Mouse (Mus musculus) CD4-positive helper T cell, adult 2 months (primary cell): Measurements from ENCODE around the gene Fam43a.

Source experiments
- DNase-seq: peaks from one replicate; pipeline ENCODE4 v3.0.0-alpha.2; 2012; ENCODE audit warnings: low read depth, missing footprints, low spot score

Fam43a gene

GRCm38 (mm10) chr16:30595835-30596557, 3.5 kb upstream of the Fam43a start:
- no peak for DNase-seq

DNA sequence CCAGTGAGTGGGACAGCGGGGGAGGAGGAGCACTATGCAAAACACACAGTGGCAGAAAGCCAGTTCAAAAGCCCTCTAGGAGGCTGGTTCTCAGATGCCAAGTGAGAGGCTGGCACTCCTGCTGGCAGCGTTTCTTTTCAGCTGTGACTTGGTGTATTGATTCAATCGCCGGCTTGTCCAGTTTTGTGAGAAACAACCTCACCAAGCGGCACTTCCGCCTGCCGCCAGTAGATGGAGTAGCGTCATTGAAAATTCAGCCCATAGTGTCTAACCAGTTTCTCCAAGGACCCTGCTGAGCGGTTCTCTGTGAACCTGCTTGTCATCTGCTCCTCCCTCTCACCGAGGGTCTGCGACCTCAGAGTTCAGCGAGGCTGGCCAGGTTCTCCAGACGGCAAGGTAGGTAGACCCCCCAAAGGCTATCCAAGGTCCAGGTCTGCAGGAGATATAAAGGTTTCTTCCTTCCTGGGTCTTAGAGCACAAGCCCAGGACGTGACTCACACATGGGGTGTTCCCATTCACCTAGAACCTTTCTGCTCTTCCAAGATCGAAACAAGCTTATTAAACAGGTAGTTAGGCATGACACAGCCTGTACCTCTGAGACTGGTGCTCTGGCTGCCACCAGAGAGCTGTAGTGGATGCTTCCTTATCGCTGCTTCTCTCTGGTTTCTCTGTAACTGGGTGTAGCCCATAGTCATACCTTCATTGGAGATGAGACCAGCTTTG, 2.4 kb upstream of the Fam43a start:
- DNase-seq = peak; percentile 81

GRCm38 (mm10) chr16:30600431-30601045, 1.0 kb downstream of the Fam43a start:
- DNase-seq = peak; percentile 32

DNA sequence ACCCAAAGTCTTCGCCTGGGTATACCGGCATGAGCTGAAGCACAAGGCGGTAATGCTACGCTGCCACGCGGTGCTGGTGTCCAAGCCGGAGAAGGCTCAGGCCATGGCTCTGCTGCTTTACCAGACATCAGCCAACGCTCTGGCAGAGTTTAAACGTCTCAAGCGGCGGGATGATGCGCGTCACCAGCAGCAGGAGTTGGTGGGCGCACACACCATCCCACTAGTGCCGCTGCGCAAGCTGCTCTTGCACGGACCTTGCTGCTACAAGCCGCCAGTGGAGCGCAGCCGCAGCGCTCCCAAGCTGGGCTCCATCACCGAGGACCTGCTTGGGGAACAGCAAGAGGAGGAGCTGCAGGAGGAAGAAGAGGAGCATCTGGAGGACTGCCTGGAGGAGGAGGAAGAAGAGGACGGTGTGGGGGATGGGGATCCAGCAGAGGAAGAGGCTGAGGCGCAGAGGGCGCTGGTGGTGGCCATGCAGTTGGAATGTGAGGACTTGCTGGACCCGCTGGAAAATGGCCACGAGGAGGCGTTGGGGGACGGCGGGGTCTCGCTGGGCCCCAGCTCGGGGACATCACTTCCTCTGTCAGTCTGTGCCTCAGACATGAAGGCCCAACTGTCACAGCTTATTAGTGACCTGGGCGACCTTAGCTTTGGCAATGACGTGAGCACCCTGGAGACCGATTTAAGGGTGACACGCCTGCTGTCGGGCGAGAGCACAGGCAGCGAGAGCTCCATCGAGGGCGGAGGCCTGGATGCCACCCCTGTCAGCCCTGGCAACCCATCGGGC, 1.7 kb downstream of the Fam43a start:
- DNase-seq = peak; percentile 19

- DNase-seq = no peak
Measured at GRCm38 (mm10) chr16:30601946-30602345, 2.4 kb downstream of the Fam43a start.

DNA sequence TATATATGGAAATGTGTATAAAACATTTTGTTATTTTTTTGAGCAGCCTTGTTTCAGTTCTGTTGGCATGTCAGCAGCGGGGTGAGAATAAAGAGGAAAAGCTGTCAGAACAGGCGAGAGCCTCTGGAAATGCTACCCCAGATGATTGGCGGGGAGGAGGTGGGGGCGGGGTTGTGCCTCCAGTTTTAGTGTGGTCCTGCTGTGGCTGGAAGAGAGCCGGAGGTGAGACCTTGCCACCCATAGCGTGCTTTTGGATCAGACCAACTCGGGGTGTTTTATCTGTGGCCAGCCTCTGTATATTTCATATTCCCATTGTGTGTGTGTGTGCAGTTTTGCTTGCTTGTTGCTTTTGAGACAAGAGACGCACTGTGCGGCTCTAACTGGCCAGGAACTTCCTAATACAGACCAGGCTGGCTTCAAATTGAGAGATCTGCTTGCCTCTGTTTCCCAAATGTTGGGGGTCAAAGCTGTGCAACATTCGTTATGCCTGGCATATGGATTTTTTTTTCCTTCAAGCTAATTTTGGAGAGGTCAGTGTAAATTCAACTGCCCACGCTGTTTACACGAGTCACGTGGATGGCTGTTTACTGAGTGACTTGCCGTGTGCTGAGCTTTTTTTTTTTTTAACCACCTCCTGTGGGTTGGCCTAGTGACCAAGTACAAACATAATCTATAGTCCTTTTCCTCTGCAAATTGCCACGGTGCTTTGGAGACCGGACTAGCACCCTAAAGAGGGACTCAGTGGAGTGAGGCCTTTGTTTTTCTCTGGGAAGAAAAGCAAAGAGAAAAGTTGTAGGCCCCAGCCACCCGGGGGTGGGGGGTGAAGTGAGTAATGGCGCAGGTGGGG, 3.4 kb downstream of the Fam43a start:
- no peak for DNase-seq

DNA sequence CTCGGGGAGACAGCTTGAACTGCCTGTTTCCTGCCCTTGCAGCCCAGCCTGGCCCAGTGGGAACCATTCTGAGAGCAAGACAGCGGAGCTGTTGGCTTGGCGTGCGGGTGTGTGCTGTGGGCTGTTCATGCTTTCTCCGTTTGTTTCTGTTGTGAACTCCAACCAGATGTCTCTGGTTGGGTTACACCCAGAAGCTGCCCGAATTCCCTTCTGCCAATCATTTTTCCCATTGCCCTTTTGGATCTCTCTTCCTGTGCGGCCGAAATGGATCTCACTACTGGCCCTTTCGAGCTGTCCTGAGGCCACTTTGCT, 4.0 kb downstream of the Fam43a start:
- DNase-seq = no peak

GRCm38 (mm10) chr16:30604061-30604806, 4.7 kb downstream of the Fam43a start:
- no peak for DNase-seq

- no peak for DNase-seq
Measured at GRCm38 (mm10) chr16:30604807-30605137, 5.2 kb downstream of the Fam43a start.

GRCm38 (mm10) chr16:30605528-30605927, 6.0 kb downstream of the Fam43a start:
- DNase-seq = no peak

GRCm38 (mm10) chr16:30607868-30608267, 8.3 kb downstream of the Fam43a start:
- no peak for DNase-seq

GRCm38 (mm10) chr16:30611331-30611730, 11.8 kb downstream of the Fam43a start:
- no peak for DNase-seq

DNA sequence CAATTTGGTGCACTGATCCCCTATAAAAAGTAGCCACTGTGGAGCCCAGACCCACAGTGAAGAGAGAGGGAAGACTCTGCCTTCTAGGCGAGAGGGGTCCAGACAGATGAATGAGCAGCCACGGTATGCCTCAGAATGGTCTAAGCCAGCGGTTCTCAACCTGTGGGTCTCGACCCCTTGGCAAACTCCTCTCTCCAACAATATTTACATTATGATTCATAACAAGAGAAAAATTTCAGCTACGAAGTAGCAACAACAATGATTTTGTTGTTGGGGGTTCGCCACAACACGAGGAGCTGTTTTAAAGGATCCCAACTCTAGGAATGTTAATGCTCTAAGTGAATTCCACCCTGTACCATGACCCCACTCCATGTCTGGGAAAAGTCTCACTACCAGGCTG, 13.6 kb downstream of the Fam43a start:
- DNase-seq = no peak

DNA sequence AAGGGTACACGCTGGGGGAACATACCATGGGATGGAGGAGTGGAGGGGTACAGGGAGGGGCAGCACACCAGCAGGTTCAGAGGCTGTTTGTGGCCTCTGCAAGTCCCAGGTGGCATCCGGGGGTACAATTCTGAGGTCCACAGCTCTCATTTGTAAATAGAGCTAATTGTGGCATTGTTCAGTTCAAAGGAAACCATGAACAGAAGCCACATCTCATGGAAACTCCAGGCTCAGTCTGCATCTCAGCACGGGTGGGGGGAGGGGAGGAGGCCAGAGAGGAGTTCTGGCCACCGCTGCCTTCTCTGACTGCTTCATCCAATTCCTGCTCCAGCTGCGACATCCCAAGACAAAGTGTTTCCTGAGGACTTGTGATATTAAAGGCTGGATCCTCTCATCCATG, 14.6 kb downstream of the Fam43a start:
- DNase-seq = no peak

GRCm38 (mm10) chr16:30614705-30615317, 15.3 kb downstream of the Fam43a start:
- no peak for DNase-seq

DNA sequence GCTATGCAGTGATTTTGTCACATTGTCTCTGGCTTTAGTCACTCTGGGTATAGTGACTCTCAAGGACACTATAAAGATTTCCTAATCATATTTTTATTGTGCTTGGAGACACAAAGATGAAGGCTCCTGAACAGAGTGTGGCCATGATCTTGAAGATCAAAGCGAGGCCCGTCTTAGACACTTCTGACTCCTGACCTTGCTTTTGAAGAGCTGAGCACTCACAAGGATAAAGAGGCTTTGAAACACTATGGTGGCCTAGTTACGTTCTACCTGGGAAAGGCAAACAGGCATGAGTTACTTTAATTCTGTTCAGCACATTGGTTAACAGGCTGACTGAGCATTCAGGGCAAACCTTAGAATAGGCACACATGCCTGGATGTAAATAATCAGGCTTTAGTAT, 16.8 kb downstream of the Fam43a start:
- no peak for DNase-seq

DNA sequence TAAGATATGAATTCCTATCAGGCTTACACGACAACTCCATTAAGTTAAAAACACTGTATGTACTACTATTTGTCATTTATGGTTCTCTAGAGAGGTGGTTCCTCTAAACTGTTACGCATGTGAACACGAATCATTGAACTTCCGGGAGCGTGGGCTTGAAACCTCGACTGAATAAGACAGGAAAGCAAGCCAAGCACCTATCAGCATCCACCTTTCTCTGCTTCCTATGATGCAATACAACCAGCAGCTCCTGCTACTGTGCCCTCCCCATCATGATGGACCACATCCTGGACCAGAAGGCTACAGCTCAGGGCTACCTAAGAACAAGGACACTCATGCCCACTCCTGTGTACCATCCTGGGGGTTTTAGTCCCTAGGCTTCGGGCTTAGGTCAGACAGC, 24.1 kb downstream of the Fam43a start:
- DNase-seq = peak; percentile 8

DNA sequence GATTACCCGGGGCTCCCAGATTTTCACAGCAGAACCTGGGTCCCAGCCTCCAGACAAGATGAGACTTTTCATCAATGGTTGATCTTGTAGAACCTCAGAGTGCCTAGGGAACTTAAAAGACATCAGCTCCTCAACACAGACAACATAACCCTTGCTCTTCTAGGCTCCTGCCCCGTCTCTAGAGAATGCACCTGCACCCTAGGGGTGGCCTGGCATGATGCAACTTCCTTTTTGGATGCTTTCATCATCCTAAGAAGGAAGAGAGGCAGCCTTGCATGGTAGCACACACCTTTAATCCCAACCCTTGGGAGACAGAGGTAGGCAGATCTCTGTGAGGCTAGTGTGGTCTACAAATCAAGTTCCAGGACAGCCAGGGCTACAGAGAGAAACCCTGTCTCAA, 25.1 kb downstream of the Fam43a start:
- no peak for DNase-seq

DNA sequence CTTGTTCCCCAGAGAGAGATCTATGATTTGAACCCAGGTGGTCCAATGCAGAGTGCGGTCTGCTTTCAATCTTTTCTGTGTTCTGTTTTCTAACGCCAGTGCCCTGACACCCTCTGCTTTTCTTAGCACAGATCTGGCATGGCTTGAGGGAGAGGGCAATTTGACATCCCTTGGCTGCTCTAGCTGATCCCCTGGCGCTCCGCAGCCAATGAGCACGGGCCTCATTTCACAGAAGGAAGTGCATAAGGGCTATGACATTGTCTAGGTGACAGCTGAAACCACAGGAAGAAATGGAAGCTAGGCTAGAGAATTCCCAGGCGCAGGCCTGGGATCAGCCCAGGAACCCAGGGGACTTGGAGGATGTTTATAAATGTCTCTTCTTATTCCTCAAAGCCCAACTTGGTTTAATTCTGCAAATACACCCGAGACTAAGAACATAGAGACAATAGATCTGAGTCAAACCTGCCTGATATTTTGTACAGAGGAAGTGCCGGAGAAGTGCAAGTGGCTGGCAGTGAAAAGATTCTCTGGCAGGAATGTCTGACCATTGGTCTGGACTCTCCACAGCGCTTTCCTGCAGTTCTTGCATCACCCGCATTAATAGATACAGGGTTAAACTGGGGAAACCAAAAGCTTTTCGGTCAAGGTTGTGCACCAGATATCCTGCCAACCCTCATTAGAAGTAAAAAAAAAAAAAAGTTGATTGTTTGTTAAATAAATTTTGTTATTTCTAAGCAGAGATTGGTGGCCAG, 28.2 kb downstream of the Fam43a start:
- DNase-seq = no peak

GRCm38 (mm10) chr16:30628401-30628800, 28.9 kb downstream of the Fam43a start:
- DNase-seq = no peak
